10 mouse cellular contexts compared by ENCODE assay signal in genomic region chr9:66513661-66514255, GRCm38 (mm10). TPM values are rescaled to one million over a fixed set of nuclear protein-coding genes. Genes with fewer than 3 reads are reported as not detected.
DNase-seq lines count a peak whose midpoint lies in the region; ATAC-seq and TF ChIP-seq lines count a peak whose summit lies in the region.
"Had no signal": no experiment of that assay in that cellular context is flagged by ENCODE, and none has a peak within 500 bp of the region (broad histone marks: within the 10 kb centered on the region; RNA-seq: fewer than 3 reads in every experiment).

No protein-coding gene starts in this region.

- H3K9me3 ChIP-seq in heart, embryonic 12.5 days (replicated peaks), result no peaks in the 10 kb centered on the region
- H3K9me3 ChIP-seq in liver, embryonic 13.5 days (replicated peaks), result no peaks in the 10 kb centered on the region

- no peak overlapping the region for H3K4me3 ChIP-seq in liver, adult 2 months (ENCODE audit: insufficient read depth, low read depth, low read length)
- peak overlapping the region; percentile 55 for H3K4me3 ChIP-seq in heart, embryonic 12.5 days
- no peak overlapping the region for H3K4me3 ChIP-seq in liver, embryonic 13.5 days (replicated peaks)

- DNase-seq in cerebellum, adult 9-11 months, result peak; percentile 43
- DNase-seq in cerebellum, postnatal 25 days, result no peak
- DNase-seq in liver, adult 2 months (ENCODE audit: extremely low read depth, low read depth, low spot score), result peak; percentile 32
- DNase-seq in liver, result no peak
- no peak for DNase-seq in liver, embryonic 13.5 days
- DNase-seq in urinary bladder, postnatal 4 days (ENCODE audit: low spot score in 2 of 2), result no peak
- DNase-seq in cerebellum, adult 11-12 months, result no peak

- TF ChIP-seq CTCF in liver, adult 2 months (IDR thresholded peaks at IDR 0.05; ENCODE audit: low read depth, low read length), result no peak

- H3K4me2 ChIP-seq in heart, embryonic 12.5 days, result peak overlapping the region; percentile 83
- H3K4me2 ChIP-seq in liver, embryonic 13.5 days, result no peak overlapping the region

- H3K9ac ChIP-seq in liver, adult 2 months (ENCODE audit: low read depth, low read length), result no peak overlapping the region
- H3K9ac ChIP-seq in heart, embryonic 12.5 days, result peak overlapping the region; percentile 82
- no peak overlapping the region for H3K9ac ChIP-seq in liver, embryonic 13.5 days

- peaks cover 25% of the 10 kb centered on the region for H3K36me3 ChIP-seq in liver, adult 2 months (ENCODE audit: control insufficient read depth, insufficient read depth, low read length)
- H3K36me3 ChIP-seq in heart, embryonic 12.5 days, result peaks cover 46% of the 10 kb centered on the region
- peaks cover 61% of the 10 kb centered on the region for H3K36me3 ChIP-seq in liver, embryonic 13.5 days

- H3K79me2 ChIP-seq in liver, adult 2 months (ENCODE audit: control insufficient read depth, insufficient read depth, low read length), result no peaks in the 10 kb centered on the region

- H3K27me3 ChIP-seq in liver, adult 2 months (ENCODE audit: control insufficient read depth, insufficient read depth, low read length), result no peaks in the 10 kb centered on the region
- no peaks in the 10 kb centered on the region for H3K27me3 ChIP-seq in heart, embryonic 12.5 days (replicated peaks)
- no peaks in the 10 kb centered on the region for H3K27me3 ChIP-seq in liver, embryonic 13.5 days

- WGBS in liver, adult 2 months, result 58% methylated on average over 4 of the region's 4 CpGs
- WGBS in heart, embryonic 12.5 days, result 65% methylated on average over 4 of the region's 4 CpGs
- WGBS in liver, embryonic 13.5 days (ENCODE audit: insufficient replicate concordance), result 84% methylated on average over 4 of the region's 4 CpGs

- no peak for ATAC-seq in heart, embryonic 12.5 days (ENCODE audit: insufficient number of reproducible peaks, low FRiP score)
- ATAC-seq in liver, embryonic 13.5 days (ENCODE audit: low read depth), result no peak
- ATAC-seq: activated CD4-positive, CD25-positive, alpha-beta regulatory T cell, adult 4 months had no signal

- no peak for TF ChIP-seq POLR2A in liver, adult 2 months (IDR thresholded peaks at IDR 0.05; ENCODE audit: extremely low read depth, insufficient read depth, low read length)

- H3K27ac ChIP-seq in liver, adult 2 months (replicated peaks; ENCODE audit: insufficient read depth, low read depth, low read length), result peak overlapping the region; percentile 17; the same call in 1 of the 2 replicates
- H3K27ac ChIP-seq in heart, embryonic 12.5 days (ENCODE audit: poor library complexity, severe bottlenecking), result peak overlapping the region; percentile 93
- H3K27ac ChIP-seq in liver, embryonic 13.5 days, result 0 out of 2 replicates have a peak overlapping the region, but pooled peaks have one; percentile 95
- H3K27ac ChIP-seq: macrophage had no signal

- peaks cover 15% of the 10 kb centered on the region for H3K4me1 ChIP-seq in liver, adult 2 months (ENCODE audit: control insufficient read depth, insufficient read depth, low read length)
- H3K4me1 ChIP-seq in heart, embryonic 12.5 days (replicated peaks), result peaks cover 39% of the 10 kb centered on the region
- peaks cover 58% of the 10 kb centered on the region for H3K4me1 ChIP-seq in liver, embryonic 13.5 days (replicated peaks)

RNA-seq across cellular contexts. Expression of gene Fbxl22, which starts 0.6 kb away (rescaled TPM):
- total RNA-seq in liver, adult 2 months (2014; rRNA removed), result 0.18 and 0.27 TPM in 2 replicates
- polyA plus RNA-seq in liver, adult 2 months (2012; rRNA removed), result 0.34 and 0.39 TPM in 2 replicates
- polyA plus RNA-seq in heart, embryonic 12.5 days (2016; fragmentation: Nextera tagmentation; extraction: Ambion mirVana), result 62.2 and 63.9 TPM in 2 replicates
- polyA plus RNA-seq in liver, embryonic 13.5 days (2015; fragmentation: Nextera tagmentation; extraction: Ambion mirVana), result 0.68 and 0.82 TPM in 2 replicates
- polyA plus RNA-seq: macrophage had no signal

Comparison
In these comparisons a context has a peak if more than half of its experiments do, and no peak if none do; other contexts are left out.
1. DNase-seq: peak in cerebellum, adult 9-11 months (single experiment) and liver, adult 2 months (single experiment); none in cerebellum, postnatal 25 days (0 of 2), liver (single experiment), liver, embryonic 13.5 days (single experiment), urinary bladder, postnatal 4 days (0 of 2) and cerebellum, adult 11-12 months (single experiment).
2. H3K27ac ChIP-seq: peak in every context shown above with its lines; median percentile 95 in liver, embryonic 13.5 days; 93 in heart, embryonic 12.5 days; 17 in liver, adult 2 months.
3. RNA of gene Fbxl22, which starts 0.6 kb away (polyA plus RNA-seq): 62.2 to 63.9 TPM in heart, embryonic 12.5 days; 0.68 to 0.82 TPM in liver, embryonic 13.5 days and 0.34 to 0.39 TPM in liver, adult 2 months; every median in the first group is over 10 times any median in the second.